Mouse (Mus musculus) retina, postnatal 7 days (tissue): ENCODE data around the gene Obsl1.

Source experiments
- DNase-seq: peaks from one replicate; pipeline ENCODE4 v3.0.0-alpha.2; 2012; ENCODE audit warnings: low read depth, low spot score

The Obsl1 gene

DNA sequence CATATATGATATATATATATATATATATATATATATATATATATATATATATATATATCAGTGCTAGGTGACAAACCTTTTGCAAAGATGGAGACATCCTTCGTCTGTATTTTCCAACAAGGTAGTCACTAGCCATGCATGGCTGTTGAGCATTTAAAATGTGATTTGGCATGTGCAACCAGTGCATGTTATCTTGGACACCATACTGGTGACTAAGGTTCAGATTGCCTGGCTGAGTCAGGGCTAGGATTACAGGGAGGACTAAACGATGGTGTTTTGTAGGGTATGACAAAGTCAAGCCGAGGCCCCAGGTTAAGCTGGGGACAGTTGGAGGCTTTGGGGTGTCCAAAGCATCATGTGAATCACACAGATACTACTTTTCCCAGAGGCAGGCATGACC is 50.8 kb downstream of the Obsl1 start:
- no peak for DNase-seq

DNA sequence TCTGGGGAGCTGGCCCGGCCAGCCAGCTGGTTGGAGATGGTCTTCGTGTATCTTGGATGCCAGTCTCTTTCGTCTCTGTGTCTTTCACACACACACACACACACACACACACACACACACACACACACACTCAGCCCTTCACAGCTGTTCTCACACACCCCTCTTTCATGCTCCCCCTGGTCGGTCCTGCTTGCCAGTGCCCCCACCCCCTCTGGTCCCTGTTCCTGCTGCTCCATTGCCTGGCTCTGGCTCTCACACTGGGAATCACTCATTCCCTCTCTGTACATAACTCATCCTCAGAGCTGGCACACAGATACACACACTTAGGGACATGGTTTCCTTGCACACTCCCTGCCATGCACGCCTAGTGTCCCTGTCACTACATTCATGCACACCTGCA is 54.4 kb downstream of the Obsl1 start:
- no peak for DNase-seq

DNA sequence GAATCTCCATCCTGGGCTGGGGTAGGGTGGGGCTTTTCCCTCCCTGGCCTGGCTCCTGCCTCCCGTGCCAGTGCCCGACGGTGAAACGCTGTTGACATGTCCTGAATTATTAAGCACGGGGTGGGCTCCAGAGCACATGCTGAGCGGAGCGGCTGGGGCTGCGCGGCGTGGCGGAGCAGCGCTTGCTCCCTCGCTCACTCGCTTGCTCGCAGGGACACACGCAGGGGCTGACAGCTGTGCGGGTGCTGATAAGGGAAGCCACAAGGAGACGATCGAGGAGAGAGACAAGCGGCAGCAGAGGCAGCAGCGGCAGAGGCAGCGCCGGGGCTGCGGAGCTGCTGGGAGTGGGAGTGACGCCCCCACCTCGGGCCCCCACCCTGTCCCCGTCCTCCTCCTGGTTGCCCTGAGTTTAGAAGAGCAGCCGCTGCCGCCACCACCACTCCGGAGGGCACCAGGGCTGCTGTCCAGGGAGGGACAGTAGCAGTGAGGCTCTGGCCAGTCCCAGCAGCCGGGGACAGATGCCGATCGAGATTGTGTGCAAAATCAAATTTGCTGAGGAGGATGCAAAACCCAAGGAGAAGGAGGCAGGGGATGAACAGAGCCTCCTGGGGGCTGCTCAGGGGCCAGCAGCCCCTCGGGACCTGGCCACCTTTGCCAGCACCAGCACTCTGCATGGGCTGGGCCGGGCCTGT is 55.8 kb downstream of the Obsl1 start, which contains the start of gene Asic4:
Asic4 (plus strand) TSS at position 123 of the 692 bp plus-strand sequence.
- no peak for DNase-seq

DNA sequence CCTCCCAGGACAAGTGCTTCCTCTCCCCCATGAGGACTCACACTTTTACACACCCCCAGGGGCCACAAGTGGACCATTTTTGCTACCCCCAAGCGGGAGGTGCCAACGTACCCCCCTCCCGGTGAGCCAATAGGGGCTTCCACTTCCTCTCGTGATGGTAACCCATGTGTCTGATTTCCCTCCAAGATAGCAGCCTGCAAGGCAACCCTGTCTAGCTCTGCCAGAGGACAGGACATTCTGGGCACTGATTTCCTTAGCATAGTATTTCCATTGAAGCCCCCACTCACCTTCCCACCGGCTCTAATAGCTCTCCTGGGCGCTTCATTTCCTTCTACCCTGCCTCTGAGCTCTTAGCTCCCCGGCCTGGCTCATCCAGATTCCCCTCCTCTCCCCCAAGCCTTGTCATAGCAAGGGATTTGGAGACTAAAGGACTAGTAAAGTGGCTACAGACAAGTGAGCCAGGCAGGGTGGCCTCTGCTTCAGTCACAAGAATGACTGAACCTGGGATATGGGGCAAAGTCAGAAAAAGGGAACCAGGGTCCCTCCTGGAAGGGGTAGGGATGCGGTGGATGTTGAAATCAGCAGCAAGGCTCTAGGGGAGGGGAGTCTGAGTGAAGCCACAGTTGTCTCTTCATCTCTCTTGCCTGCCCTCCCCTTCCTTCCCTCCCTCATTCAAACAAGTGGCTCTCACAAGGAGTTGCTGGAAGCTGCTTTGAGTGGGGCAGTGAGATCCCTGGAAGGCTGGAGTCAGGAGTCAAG is 56.7 kb downstream of the Obsl1 start:
- DNase-seq: no peak

DNA sequence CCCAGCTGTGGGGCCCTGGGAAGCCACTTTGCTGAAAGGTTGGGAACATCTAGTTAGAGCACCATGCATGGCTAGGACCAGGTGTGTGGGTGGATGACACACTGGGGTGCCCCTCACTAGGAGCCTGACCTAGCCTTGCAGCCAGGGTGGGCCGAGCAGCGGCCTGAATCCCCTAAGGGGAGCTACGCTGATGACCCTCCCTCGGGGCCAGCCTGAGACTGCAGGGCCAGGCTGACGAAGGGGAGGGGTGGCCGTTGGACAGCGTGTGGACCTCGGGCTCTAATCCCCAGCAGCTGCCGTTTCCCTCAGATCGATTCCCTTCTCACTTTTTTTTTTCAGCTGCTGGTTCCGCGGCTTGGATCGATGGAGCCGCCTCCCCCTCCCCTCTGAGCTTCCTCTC is 57.3 kb downstream of the Obsl1 start:
- DNase-seq: no peak

DNA sequence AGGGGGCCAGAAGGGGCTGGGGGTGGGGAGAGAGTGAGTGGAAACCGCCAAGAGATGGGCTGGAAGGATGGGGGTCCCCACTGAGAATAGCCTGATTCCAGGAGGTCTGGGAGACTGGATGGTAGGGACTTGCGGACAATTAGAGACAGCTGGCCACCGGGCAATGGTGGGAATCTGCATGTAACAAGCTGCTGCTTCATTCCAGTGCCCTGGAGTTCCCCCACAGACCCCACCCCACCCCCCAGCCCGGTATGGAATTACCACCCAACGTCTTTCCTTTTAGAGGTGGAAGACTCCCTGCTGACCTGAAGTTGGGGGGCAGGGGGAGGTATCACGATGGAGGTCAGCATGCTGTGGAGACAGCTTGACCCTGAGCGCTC is 58.2 kb downstream of the Obsl1 start:
- no peak for DNase-seq

DNA sequence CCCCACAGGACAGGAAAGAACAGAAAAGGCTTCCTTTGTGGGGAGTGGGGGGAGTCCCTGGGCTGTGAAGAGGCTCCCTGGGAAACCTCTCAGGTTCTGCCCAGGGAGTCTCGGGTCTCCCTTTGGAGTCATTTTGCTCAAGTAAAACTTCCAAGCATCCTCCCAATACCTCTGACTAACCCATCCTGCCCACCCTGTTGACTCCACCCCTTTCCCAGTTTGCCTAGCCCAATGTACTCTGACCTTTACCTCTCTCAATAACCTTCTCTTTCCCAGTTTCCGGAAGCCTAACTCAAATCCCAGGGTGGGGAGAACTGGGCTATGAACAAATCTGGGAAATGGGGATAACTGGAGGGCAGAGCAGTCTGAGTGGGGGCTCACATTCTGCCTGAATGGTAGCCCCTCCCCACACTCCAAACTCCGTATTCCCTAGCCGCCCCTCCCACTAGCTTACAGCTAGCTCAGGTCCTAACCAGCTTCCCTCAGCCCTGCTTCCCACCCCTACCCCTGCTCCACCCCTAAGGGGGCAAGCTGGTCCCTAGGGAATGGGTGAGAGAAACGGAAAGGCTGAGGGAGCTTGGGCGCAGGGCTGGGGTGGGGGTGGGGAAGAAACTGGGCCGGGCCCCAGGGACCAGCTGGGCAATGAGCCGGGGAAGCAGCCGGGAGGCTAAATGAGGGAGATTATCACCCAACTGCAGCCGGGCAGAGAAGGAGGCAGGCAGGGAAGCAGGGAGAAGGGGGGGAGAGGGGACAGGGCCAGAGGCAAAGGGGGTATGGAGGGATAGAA is 58.8 kb downstream of the Obsl1 start:
- DNase-seq: no peak

DNA sequence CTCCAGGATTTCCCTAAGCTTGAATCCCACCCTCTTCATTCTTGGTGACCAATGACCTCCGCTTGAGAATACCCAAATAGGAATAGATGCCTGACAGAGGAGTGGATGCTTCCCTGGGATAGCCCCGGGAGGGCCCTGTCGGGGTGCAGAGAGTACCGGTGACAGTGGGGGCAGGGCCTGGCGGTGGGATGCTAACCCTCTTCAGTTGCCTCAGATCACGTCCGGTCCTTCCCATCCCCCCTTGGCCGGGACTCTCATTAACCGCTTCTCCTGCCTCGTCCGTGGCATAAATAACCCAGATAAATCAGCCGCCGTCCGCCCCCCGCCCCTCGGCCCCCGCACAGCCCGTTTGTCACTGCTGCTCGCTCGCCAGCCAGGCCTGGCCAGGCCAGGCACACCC is 59.6 kb downstream of the Obsl1 start:
- no peak for DNase-seq

DNA sequence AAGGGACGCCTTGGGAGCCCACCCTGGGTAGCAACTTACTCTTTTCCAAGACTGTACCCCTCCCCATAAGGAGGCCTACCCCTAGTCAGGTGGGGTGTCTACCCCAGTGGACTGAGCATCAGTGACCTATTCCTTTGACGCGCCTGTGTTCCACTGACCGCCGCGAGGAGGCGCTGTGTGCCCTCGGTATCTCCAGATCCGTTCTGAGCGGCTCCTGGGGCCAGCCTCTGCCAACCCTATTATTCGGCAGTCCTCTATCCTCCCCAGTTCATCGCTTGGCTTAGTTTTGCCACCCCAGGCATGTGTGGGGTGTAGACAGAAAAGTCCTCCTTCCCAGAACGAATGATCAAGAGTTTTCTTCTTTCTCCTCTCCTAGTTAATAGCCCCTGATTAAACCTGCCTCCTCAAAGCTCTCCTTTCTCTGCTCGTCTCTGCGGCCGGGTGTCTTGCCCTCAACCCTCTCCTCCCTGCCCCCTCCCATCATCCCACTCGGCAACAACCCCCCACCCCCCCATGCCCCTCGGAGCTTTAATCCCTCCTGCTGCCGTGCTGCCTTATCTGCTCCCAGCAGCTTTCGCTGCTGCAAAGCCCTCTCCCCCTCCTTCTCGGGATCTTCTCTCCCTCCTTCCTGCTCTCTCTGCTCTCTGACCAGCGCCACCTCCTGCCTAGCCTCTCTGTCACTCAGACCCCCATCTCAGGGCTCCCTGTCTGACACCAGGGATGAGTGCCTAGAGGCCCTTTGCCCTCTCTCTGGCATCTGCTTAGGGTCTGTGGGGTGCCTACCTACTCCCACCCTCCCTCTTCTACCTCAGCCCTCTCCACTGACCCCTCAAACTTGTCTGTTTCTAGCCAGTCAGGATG is 60.3 kb downstream of the Obsl1 start:
- peak; percentile 73 for DNase-seq

DNA sequence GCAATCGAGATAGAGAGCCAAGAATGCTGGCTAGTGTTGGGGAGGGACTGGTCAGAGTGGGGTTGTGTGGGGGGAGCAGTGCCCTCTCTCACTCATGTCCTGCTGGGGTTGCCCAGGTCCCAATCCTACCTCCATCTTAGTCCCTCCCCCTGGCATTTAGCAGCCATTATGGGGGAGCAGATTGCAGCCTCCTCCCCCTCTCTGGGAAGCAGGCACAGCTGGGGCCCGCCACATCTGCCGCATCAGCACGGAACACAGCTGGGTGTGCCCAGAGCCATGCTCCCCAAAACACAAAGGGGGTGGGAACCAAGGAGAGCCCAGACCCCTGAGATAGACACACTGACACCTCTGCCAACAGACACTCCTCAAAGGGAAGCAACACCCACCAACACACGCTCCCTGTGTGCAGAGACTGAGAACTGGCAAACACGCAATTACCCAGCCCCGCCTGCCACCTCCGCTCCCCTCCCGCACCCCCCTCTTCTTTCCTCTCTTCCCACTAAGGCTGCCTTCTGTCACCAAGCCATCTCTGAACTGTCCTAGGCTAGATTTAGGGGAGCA is 61.0 kb downstream of the Obsl1 start:
- no peak for DNase-seq

DNA sequence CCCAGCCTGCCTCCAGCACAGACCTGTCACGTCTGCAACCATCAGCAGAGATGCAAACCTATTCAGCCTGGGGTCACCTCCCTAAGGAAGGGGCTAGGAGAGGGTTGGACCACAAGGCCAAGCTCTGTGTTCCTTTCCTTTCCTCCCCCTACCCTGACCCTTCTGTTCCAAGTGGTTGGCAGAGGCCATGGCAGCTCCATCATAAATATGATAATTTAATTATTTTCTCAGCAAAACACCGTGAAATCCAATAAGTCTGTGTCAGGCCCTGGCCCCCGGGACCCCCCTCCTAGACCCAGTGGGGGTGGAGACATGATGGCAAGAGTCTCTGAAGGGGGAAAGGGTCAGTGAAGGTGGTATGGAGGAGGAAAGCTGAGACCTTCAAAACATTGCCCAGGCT is 62.0 kb downstream of the Obsl1 start:
- DNase-seq: no peak

DNA sequence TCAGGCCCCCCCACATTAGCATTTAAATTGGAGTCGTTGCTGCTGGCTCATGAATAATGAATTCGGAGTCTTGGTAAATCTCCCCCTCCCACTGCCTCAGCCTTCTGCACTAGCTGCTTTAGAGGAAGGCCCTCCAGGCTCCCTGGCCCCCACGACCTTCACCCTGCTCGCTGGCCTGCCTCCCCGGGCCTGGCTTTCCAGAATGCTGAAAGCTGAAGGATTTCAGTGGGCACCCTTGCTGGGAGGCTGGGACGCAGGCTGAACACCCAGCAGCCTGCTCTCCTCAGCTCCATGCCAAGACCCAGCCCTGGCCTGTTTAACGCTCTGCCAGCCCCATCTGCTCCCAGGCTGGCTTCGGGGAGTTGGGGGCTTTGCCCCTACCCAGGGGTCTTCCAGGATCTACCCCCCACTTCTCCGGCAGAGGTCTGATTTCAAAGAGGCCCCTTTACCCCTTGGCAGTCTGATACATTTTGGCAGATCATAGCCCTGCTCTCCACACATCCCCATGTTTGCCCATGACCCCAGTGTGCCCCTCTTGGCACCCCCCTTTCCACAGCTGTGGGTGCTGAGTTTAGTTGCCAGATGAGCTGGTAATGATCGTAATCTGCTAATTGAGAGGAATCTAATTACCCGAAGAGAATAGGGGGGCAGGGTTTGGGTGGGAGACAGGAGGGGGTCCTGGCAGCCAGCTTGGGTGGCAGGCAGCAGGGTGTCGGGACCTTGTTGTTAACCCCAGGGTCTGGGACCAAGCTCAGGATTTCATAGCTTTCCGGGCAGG is 62.8 kb downstream of the Obsl1 start:
- no peak for DNase-seq

DNA sequence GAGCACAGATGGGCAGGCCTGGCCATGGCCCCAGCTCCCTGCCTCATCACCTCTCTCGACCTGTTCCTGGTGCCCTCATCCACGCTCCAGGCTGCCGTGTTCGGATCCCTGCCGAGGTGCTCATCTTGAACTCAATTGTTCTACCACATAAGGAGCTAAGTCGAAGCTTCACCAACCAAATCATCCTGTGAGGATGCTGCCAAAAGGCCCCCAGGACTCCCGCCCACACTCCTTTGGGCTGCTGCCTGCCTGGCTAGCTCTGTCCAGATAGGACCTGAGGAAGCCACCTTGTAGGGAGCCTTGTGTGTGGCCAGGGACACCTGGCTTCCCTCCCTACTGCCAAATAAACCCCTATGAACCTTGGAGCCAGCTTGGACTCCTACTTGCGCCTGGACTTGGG is 63.4 kb downstream of the Obsl1 start:
- no peak for DNase-seq

DNA sequence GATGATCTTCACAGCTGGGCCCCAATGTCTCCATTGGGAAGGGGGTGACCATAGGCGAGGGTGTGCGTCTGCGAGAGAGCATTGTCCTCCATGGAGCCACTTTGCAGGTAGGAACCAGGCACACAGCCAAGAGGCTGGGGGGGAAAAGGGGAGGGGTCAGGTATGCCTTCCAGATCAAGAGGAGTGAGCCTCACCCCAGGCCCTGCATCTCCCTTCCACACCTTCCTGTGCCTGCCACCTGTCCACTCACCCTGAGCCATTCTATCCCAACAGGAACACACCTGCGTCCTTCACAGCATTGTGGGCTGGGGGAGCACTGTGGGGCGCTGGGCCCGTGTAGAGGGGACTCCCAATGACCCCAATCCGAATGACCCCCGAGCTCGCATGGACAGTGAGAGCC is 64.1 kb downstream of the Obsl1 start:
- DNase-seq: no peak

DNA sequence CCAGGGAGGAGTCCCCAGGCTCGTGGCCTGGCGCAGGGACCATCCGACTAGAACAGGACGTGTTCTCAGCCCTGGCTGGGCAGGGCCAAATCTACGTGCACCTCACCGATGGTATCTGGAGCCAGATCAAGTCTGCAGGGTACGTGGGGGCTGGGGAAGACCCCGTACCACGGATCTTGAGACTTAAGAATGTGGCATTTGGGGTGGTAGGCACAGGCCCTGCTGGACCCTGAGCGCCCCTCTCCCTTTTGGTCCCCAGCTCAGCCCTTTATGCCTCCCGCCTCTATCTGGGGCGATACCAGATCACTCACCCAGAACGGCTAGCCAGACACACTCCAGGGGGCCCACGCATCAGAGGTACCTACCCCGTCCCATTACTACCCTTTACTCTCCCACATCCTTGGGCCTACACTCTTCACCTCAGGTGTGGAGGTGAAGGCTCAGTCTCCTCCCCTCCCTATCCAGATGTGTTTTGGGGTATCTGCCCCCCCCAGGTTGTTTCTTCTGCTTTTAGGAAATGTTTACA is 64.7 kb downstream of the Obsl1 start:
- no peak for DNase-seq

DNA sequence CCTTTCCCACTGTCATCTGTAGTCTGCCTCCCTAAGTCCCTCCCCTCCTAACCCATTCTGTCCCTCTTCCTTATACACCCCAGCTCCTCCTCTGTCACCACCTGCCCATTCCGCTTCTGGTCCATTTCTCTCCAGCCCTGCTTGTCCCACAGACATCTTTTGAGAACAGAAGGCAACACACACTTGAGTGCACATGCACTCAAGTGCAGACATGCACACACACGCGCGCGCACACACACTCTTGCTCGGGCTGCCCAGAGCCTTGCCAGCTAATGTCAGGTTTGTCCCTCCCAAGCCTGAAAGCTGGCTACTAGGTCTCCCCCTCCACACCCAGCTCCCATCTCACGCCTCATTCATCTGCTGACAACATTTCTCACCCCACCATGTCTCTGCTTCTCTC is 65.6 kb downstream of the Obsl1 start:
- DNase-seq: no peak

DNA sequence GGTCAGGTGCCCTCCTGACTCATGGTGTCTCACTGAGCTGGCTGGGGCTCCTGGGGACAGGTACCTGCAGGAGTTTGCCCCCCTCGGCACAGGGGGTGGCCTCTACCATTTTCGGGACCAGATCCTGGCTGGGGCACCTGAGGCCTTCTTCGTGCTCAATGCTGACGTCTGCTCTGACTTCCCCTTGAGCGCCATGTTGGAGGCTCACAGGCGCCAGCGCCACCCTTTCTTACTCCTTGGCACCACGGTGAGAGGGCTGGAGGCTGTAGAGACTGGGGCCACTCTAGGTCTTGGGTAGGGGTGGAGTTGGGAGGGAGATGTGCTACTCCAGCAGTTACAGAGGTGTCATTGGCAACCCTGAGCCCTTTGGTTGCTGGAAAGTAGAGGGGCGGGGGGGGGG is 67.5 kb downstream of the Obsl1 start:
- DNase-seq: no peak

DNA sequence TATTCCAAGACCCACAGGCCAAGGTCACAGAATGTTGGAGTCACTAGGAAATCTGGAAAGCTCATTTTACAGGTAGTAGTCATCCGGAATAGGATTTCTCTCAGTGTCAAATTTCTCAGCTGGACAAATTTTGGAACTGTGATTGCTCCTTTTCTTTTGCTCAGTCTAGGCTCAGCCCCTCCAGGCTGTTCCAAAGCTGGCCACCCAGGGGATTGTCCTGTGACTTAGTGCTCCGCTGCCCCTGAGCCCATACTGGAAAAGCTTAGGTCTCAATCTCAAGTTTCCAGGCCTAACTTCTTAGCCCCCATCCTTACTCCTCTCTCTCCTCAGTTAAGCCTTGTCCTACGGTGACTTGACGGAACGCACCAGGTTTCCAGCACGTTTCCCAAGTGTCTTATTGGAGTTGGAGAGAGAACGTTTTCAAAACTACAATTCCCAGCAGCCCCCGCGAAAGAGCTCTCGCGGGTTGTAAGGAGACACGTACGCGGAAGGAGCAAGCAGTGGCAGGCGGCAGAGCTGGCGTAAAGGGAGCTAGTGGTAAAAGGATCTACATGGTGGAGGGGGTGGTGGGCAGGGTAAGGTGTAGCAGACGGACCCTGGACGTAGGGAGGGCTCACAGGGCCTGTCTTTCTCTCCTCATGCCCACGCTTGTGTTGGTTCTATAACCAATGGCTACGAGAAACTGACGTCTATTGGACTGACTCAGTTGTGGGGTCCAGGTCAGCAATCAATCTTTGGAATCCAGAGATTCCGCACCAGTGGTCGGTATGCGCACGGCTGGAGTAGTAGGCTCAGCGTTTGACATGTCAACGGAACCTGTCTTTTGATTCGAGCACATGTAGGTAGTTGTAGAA is 70.5 kb downstream of the Obsl1 start, which contains the start of gene Gmppa:
Gmppa (plus strand) TSS at position 456 of the 854 bp plus-strand sequence.
- DNase-seq: no peak
